Mouse (Mus musculus): Measurements from ENCODE around the gene Siah3. TPM values are rescaled to one million over a fixed set of nuclear protein-coding genes. Genes with fewer than 3 reads are reported as not detected.

Gene Siah3
- total RNA-seq, 2 experiments from 2014 or later = 6.7 to 7.5 TPM

Other genes starting within 250 kb of the Siah3 start
- gene Cpb2, start 213.7 kb upstream of the Siah3 start, total RNA-seq (2021) = not detected
- gene Zc3h13, start 171.6 kb upstream of the Siah3 start, total RNA-seq (2021) = 10 to 100 TPM; 51.1 to 54.6 TPM
- not detected for gene Spert, start 137.1 kb downstream of the Siah3 start, total RNA-seq (2021)
- not detected for gene Erich6b, start 186.3 kb downstream of the Siah3 start, total RNA-seq (2021)